Mouse (Mus musculus): ENCODE data around the gene Calm2. TPM values are rescaled to one million over a fixed set of nuclear protein-coding genes. Genes with fewer than 3 reads are reported as not detected.

Calm2 gene
- 1,303 and 1,380 TPM in 2 replicates for total RNA-seq (2014; rRNA removed)
- 3,238 and 3,263 TPM in 2 replicates for polyA plus RNA-seq (2015; fragmentation: Nextera tagmentation; extraction: Ambion mirVana)

DNA sequence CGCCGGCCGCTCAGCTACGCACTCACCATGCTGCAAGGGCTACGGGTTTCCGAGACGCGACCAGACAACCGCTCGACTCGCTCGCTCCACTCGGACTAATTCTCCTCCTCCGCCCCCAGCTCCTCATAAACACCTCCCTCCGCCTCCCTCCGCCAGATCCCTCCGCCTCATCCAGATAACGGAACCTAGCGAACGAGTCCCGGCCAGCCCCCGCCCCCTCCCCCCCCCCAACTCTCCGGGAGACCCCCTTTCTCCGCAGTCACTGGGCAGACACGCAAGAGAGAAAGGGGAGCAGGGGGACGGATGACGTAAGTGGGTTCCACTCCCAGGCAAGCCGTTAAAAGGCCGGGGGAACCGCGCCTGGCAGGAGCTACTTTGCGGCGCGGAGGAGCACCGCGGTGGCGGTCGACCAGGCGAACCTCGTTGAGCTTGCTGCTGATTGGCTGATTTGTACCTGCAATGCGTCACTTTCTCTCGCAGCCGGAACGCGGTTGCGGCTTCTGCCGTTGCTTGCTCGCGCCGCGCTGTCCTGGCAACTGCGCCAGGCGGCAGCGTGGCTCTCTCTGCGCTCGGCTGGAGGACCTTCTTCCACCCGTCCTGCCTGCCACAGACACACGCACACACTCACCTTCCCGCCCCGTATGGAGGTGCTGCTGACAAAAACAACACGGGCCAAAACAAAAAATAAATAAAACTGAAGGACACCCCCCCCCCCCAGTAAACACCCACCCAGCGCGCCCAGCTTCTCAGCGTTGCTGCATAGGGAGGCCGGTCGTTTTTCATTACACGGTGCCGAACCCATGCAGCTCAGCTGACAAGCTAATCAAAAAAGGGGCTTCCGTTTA, at the start of gene Calm2:
TSS of gene Calm2 (minus strand) at position 169 of the 845 bp plus-strand sequence.
- peak; percentile 50 for TF ChIP-seq CTCF (IDR thresholded peaks at IDR 0.05)
- ATAC-seq (ENCODE audit: low FRiP score) (peak; percentile 92), DNase-seq (ENCODE audit: low spot score) (peak; percentile 99)
- Histone ChIP-seq H3K4me2 (ENCODE audit: low read depth, low read length, poor library complexity, severe bottlenecking) (peak within 1 kb of the TSS; percentile 57), H3K4me1 (ENCODE audit: insufficient read depth, low read length) (0 out of 2 replicates have a peak, but pooled peaks cover 7% of the 10 kb centered on the region), H3K27ac (ENCODE audit: low read depth, low read length) (peak within 1 kb of the TSS; percentile 99), H3K27me3 (ENCODE audit: insufficient read depth, low read length) (no peaks in the 10 kb centered on the region), H3K36me3 (ENCODE audit: insufficient read depth, low read length) (no peaks in the 10 kb centered on the region), H3K9ac (replicated peaks; ENCODE audit: low read length, poor library complexity, severe bottlenecking) (peak within 1 kb of the TSS; percentile 99), H3K9me3 (ENCODE audit: low read length) (no peaks in the 10 kb centered on the region), H3K4me3 (ENCODE audit: low read depth, low read length) (peak within 1 kb of the TSS; percentile 98)
- under 1% methylated on average over 62 of the region's 69 CpGs for WGBS

DNA sequence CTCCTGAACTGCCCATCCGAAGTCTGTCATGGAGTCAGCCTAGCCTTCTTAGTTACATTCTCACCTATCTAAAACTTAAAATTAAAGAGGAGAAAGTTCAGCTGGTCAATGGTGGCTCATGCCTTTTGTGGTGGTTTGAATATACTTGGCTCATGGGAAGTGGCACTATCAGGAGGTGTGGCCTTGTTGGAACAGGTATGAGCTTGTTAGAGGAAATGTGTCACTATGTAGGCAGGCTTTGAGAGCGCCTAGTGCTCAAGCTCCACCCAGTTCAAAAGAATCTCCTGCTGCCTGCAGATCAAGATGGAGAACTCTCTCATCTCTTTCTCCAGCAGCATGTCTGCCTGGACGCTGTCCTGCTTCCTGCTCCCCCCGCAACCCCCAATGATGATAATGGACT, 48.8 kb upstream of the Calm2 start:
- no peaks in the 10 kb centered on the region for H3K9me3 ChIP-seq (ENCODE audit: low read length)
- no peak for DNase-seq (ENCODE audit: low spot score)
- H3K27ac ChIP-seq (ENCODE audit: low read depth, low read length), result no peak overlapping the region
- no peaks in the 10 kb centered on the region for H3K4me1 ChIP-seq (ENCODE audit: insufficient read depth, low read length)
- no peaks in the 10 kb centered on the region for H3K27me3 ChIP-seq (ENCODE audit: insufficient read depth, low read length)
- no peak for TF ChIP-seq CTCF (IDR thresholded peaks at IDR 0.05)
- H3K4me2 ChIP-seq (ENCODE audit: low read depth, low read length, poor library complexity, severe bottlenecking), result no peak overlapping the region
- ATAC-seq (ENCODE audit: low FRiP score), result no peak
- H3K4me3 ChIP-seq (ENCODE audit: low read depth, low read length), result no peak overlapping the region
- WGBS, result 96% methylated on average over 4 of the region's 4 CpGs
- H3K9ac ChIP-seq (replicated peaks; ENCODE audit: low read length, poor library complexity, severe bottlenecking), result no peak overlapping the region
- H3K36me3 ChIP-seq (ENCODE audit: insufficient read depth, low read length), result no peaks in the 10 kb centered on the region

DNA sequence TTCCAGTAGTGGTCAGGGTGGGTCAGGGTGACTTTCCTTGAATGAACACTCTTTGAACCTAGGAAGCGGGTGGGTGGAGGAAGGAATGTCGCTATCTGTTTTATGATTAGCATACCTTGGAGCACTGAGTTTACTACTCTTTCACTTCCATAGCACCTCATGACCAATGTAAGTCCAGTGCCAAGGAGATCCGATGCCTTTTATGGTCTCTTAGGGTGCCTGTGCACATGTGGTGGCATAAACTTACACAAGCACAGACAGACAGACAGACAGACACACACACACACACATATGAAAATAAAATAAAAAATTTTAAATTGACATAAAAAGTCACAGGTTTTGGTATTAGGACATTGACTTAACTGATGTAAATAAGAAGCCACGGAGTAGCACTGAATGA, 47.6 kb upstream of the Calm2 start:
- ATAC-seq (ENCODE audit: low FRiP score) (no peak), DNase-seq (ENCODE audit: low spot score) (no peak)
- Histone ChIP-seq H3K4me3 (ENCODE audit: low read depth, low read length) (no peak overlapping the region), H3K9ac (replicated peaks; ENCODE audit: low read length, poor library complexity, severe bottlenecking) (no peak overlapping the region), H3K27ac (ENCODE audit: low read depth, low read length) (no peak overlapping the region), H3K27me3 (ENCODE audit: insufficient read depth, low read length) (no peaks in the 10 kb centered on the region), H3K4me2 (ENCODE audit: low read depth, low read length, poor library complexity, severe bottlenecking) (no peak overlapping the region), H3K36me3 (ENCODE audit: insufficient read depth, low read length) (no peaks in the 10 kb centered on the region), H3K4me1 (ENCODE audit: insufficient read depth, low read length) (no peaks in the 10 kb centered on the region), H3K9me3 (ENCODE audit: low read length) (no peaks in the 10 kb centered on the region)
- WGBS, result 92% methylated on average over 4 of the region's 4 CpGs
- no peak for TF ChIP-seq CTCF (IDR thresholded peaks at IDR 0.05)

DNA sequence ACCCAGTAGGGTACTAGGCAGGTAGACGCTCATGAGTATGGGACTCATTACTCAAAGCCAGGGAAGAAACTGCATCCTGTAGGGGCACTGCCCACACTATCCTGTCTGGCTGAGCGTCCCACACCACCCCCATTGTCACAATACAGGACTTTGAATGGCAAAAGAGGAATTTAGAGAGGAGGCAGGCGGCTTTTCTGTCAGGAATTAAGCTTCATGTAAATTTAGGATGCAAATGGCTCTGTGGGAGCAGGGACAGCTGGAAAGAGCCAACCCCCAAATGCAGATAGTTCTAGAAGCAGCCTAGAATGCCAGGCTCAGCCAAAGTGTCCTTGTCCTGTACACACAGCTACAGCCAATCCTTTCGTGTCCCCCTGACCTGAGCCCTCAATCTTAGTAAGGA, 45.6 kb upstream of the Calm2 start:
- no peaks in the 10 kb centered on the region for H3K9me3 ChIP-seq (ENCODE audit: low read length)
- H3K4me2 ChIP-seq (ENCODE audit: low read depth, low read length, poor library complexity, severe bottlenecking), result no peak overlapping the region
- H3K27ac ChIP-seq (ENCODE audit: low read depth, low read length), result no peak overlapping the region
- WGBS, result 55% methylated on average over 4 of the region's 4 CpGs
- no peak overlapping the region for H3K4me3 ChIP-seq (ENCODE audit: low read depth, low read length)
- DNase-seq (ENCODE audit: low spot score) (no peak), ATAC-seq (ENCODE audit: low FRiP score) (no peak)
- no peaks in the 10 kb centered on the region for H3K27me3 ChIP-seq (ENCODE audit: insufficient read depth, low read length)
- H3K36me3 ChIP-seq (ENCODE audit: insufficient read depth, low read length), result no peaks in the 10 kb centered on the region
- no peak for TF ChIP-seq CTCF (IDR thresholded peaks at IDR 0.05)
- H3K4me1 ChIP-seq (ENCODE audit: insufficient read depth, low read length), result no peaks in the 10 kb centered on the region
- H3K9ac ChIP-seq (replicated peaks; ENCODE audit: low read length, poor library complexity, severe bottlenecking), result no peak overlapping the region

DNA sequence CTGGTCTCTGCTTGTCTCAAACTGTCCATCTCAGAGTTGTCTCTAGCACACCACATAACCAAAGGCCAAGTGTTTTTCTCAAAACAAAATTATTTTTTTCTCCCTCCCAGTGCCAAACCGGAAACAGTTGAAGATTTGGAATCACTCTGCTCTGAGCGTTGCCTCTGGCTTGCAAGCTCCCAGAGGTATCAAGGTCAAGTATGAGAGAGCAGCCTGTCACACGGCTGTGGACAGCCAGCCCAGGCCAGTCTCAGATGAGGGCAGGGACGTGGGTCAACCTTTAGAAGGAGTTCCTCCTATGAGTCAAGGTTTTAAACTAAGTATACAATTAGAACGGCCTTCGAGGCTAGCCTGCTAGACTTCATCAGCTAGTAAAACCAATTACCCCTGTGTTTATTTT, 43.6 kb upstream of the Calm2 start:
- Histone ChIP-seq H3K27me3 (ENCODE audit: insufficient read depth, low read length) (no peaks in the 10 kb centered on the region), H3K4me1 (ENCODE audit: insufficient read depth, low read length) (no peaks in the 10 kb centered on the region), H3K36me3 (ENCODE audit: insufficient read depth, low read length) (no peaks in the 10 kb centered on the region), H3K9me3 (ENCODE audit: low read length) (no peaks in the 10 kb centered on the region), H3K4me2 (ENCODE audit: low read depth, low read length, poor library complexity, severe bottlenecking) (no peak overlapping the region), H3K9ac (replicated peaks; ENCODE audit: low read length, poor library complexity, severe bottlenecking) (no peak overlapping the region), H3K4me3 (ENCODE audit: low read depth, low read length) (no peak overlapping the region), H3K27ac (ENCODE audit: low read depth, low read length) (no peak overlapping the region)
- WGBS, result 51% methylated on average over 6 of the region's 6 CpGs
- no peak for ATAC-seq (ENCODE audit: low FRiP score)
- no peak for TF ChIP-seq CTCF (IDR thresholded peaks at IDR 0.05)
- DNase-seq (ENCODE audit: low spot score), result no peak

DNA sequence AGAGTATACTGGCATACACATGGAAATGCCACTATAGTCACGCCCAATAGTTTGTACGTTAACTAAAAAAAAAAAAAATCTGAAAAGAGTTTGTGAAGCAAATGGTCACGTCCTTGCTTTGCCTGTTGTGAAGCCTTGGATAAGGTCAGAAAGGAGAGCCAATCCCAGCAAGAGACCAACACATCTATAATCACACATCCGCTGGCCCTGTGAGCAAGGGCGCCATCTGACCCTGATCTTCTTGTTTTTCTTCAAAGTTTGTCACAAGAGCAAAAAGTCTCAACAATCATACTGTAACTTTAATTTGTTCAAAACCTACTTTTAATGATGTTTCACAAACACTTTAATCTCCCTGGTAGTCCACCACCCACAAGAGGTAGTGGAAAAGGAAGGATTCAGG, 39.0 kb upstream of the Calm2 start:
- Histone ChIP-seq H3K27ac (ENCODE audit: low read depth, low read length) (no peak overlapping the region), H3K9ac (replicated peaks; ENCODE audit: low read length, poor library complexity, severe bottlenecking) (no peak overlapping the region), H3K4me1 (ENCODE audit: insufficient read depth, low read length) (no peaks in the 10 kb centered on the region), H3K4me2 (ENCODE audit: low read depth, low read length, poor library complexity, severe bottlenecking) (no peak overlapping the region), H3K36me3 (ENCODE audit: insufficient read depth, low read length) (no peaks in the 10 kb centered on the region), H3K9me3 (ENCODE audit: low read length) (no peaks in the 10 kb centered on the region), H3K4me3 (ENCODE audit: low read depth, low read length) (no peak overlapping the region), H3K27me3 (ENCODE audit: insufficient read depth, low read length) (no peaks in the 10 kb centered on the region)
- ATAC-seq (ENCODE audit: low FRiP score) (no peak), DNase-seq (ENCODE audit: low spot score) (no peak)
- WGBS, result 95% methylated on average over 5 of the region's 5 CpGs
- TF ChIP-seq CTCF (IDR thresholded peaks at IDR 0.05), result no peak

Data from midbrain, postnatal 0 days (tissue).